Mouse (Mus musculus) brown adipose tissue, adult 24 weeks (tissue): ENCODE measurements around the gene Stpg1. TPM values are rescaled to one million over a fixed set of nuclear protein-coding genes. Genes with fewer than 3 reads are reported as not detected.

ENCODE experiments used
- H3K27ac ChIP-seq: fragments of 200-500 bp; replicated peaks from 2 replicates; pipeline ENCODE4 v1.5.1; 2012; ENCODE audit warnings: low read depth, mild to moderate bottlenecking, low read length
- H3K4me1 ChIP-seq: fragments of 200-500 bp; 2 replicates; pipeline ENCODE4 v1.6.1; 2012; ENCODE audit warnings: low read length, mixed read lengths; ENCODE audit not compliant: control insufficient read depth, insufficient read depth, insufficient read length
- H3K4me3 ChIP-seq: fragments of 200-500 bp; 2 replicates; pipeline ENCODE4 v1.5.1; 2012; ENCODE audit warnings: low read depth, mild to moderate bottlenecking, low read length, moderate library complexity; ENCODE audit not compliant: insufficient read depth
- polyA plus RNA-seq: library from polyadenylated mRNA; stranded (reverse); fragments of >200 nt; gene quantifications from 2 replicates; pipeline ENCODE4 v1.2.4, GENCODE M21; 2012; ENCODE audit not compliant: missing spikeins, insufficient read depth, insufficient read length

Gene Stpg1
- polyA plus RNA-seq: 0.52 TPM in 1 of 2 replicates, not detected in the other

DNA sequence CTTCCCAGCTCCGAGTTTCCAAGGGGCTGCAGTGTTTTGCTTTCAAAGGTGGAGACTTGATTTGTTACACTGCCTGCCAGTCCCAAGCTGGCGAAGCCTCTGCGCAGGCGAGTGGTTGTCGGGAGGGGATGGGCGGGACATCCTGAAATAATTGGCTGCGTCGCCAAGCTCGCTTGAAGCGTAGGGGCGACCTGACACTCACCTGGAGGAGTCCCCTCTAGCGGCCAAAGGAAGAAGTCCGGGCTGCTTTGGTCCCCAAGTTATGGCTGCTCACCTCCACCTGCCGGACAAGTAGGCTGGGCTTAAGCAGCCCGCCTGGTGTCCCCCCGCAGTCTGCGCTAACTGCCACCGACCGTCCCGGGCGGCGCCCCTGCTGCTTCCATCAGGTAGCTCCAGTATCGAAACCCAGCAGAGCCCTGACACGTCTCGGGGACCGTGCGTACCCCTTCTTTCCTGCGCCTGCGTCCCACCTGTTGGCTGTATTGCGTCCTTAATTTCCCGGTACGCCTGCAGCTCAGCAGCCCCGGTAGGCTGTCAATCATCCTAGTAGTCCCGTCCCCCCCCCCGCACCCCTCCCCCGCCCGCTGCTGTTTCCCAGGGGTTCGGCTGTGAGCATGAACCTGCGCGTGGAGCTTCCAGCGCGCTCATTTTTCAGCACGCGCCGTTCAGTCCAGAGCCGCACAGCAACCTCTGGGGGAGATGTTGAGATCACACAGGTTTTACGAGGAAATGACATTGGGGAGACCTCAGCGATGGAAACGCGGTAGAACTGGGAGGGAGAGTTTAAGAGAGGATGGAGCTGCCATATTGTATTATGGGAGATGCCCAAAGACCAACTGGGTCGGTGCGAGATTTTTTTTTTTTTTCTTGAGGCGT, at the start of gene Stpg1, which contains the start of gene Nipal3:
Stpg1 (plus strand) TSS at position 270 of the 876 bp plus-strand sequence.
Nipal3 (minus strand) TSS at position 518 of the 876 bp plus-strand sequence.
- H3K4me3 ChIP-seq: peak within 1 kb of the TSS; percentile 84
- H3K27ac ChIP-seq: no peak within 1 kb of the TSS
- H3K4me1 ChIP-seq: peaks cover 6% of the 10 kb centered on the region; the same call in 1 of the 2 replicates

DNA sequence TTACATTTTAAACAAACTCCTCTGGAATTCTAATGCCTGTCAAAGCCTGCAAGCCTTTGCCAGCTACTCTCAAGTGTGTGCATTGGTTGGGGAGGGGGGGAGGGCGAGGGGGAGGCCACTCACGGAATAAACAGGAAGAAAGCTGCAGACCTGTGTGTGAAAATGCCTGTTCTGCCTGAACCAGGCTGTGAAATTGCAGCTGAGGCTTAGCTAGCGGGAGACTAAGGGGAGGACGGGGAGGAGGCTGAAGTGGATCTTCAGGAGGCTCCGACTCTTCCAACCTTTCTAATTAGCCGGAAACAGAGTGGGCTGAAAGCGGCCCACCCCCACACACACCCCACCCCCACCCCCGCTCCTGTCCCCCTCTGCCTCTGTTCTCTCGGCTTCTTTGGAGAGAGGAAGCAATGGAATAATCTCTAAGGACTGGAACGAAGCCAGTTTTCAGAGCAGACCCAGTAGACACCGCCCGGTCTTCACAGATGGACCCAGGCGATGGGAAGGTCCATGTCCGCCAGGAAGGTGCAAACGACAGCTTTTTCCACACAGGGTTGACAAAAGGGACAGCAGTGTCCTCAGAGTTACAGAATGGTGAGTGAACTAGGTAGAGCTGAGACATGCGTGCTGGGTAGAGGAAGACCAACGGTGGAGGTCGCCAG, 43.1 kb upstream of the Stpg1 start:
- H3K4me3 ChIP-seq: no peak overlapping the region
- no peak overlapping the region for H3K27ac ChIP-seq
- H3K4me1 ChIP-seq: peaks cover 4% of the 10 kb centered on the region; the same call in 1 of the 2 replicates

DNA sequence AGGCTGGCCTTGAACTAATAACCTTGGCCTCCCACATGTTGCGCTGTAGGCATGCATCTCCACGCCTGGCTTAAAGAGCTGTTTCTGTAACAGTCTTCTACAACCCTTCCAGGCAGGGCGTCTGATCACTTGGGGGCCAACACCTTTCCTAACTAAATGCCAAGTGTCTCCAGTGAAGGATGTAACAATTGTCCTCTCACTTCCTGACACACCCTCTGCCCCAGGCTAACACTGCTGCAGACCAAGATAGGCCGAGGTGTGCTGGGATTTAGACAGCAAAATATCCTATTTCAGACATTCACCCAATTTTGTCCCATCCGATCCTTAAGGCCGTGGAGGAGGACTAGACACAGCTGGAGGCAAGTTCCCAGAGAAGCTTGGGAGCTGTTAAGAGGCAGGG, 41.4 kb upstream of the Stpg1 start:
- no peak overlapping the region for H3K27ac ChIP-seq
- no peak overlapping the region for H3K4me3 ChIP-seq
- H3K4me1 ChIP-seq: peaks cover 4% of the 10 kb centered on the region; the same call in 1 of the 2 replicates

DNA sequence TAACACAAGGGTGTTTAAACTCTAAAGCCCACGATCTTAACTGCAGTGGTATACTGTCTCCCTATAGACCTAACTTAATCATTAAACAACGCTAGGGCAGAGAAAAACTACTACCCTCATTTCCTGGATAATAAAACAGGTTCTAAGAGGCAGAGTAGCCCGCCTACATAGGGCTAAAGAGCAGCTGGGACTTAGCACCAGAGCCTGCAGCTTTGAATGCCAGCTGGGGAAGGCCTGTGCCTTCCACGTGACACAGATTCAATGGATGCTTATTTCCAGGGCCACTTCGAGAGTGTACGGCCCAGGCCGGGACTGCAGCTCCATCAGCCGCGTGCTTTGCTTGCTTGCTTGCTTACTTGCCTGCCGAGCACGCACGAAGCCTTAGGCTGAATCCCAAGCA, 41.0 kb upstream of the Stpg1 start:
- Histone ChIP-seq H3K4me1 (peaks cover 4% of the 10 kb centered on the region; the same call in 1 of the 2 replicates), H3K27ac (no peak overlapping the region), H3K4me3 (no peak overlapping the region)

DNA sequence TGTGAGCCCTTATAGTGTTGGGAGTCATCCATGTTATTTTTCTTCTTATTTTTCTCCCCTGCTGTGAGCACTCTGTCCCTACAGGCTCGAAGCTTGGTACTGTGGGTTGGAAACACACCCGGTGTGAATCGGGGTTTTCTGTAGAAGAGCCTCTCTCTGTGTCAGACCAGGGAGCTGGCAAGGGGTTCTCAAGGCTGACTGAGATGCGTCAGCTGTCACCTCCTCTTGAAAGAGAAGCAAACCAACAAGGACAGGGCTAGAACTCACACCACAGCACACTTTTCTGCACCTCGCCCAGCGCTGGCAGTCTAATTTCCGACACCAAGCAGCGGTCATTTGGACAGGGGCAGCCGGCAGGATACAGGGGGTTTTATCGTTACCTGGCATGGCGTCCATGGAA, 31.2 kb upstream of the Stpg1 start:
- Histone ChIP-seq H3K27ac (no peak overlapping the region), H3K4me1 (no peaks in the 10 kb centered on the region), H3K4me3 (no peak overlapping the region)

DNA sequence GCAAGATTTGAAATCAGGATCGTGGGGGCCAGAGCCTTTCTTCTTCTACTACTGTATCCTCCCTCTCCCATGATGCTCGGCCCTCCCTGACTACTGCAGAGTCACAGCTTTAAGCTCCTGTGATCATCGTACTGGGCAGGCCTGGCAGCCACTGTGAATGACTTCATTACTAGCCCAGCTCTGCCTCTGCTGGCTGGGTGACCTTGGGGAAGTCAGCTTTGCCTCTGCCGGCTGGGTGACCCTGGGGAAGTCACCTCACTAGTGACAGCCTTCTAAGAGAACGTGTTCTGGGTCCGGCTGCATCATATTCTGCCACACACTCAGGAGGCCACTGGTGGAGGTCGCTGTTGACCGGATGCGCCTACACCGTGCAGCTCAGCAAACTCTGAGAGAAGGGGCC, 16.7 kb upstream of the Stpg1 start:
- no peak overlapping the region for H3K4me3 ChIP-seq
- H3K4me1 ChIP-seq: no peaks in the 10 kb centered on the region
- no peak overlapping the region for H3K27ac ChIP-seq

DNA sequence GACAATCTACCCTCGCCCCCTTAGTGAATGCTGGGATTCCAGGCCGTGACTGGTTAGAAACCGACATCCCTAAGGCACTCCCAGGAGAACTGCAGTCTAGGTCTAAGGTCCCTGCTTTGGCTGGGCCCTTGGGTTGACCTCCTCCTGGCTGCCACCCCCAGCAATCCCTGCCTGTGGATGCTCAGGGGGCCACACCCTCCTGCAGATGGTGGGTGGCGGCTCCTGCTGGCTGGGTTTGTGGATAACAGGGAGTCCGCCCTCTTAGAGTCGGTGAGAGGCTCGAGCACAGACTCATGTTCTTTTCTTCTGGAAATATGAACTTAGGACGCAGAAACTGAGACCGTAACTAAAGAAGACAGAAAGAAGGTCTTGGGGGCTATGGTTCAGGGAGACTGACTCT, 14.2 kb upstream of the Stpg1 start:
- Histone ChIP-seq H3K4me1 (no peaks in the 10 kb centered on the region), H3K27ac (no peak overlapping the region), H3K4me3 (no peak overlapping the region)

DNA sequence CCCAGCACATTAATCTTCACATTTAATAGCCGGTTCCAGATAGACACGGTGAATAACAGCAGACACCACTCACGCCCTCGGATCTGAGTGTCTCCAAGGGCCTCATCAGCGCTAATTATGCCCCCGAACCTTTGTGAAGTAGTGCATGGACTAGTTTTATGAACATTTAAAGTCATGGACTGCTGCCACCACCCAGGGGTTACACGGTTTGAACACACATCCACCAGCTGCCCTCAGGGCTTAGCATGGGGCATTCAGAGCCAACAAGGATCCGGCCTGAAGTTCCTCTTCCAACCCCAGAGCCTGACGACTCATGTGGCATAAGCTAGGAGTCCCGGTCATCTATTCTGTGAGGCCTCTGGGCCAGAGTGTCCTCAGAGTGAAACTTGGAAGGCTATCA, 9.5 kb upstream of the Stpg1 start:
- Histone ChIP-seq H3K4me1 (no peaks in the 10 kb centered on the region), H3K27ac (no peak overlapping the region), H3K4me3 (no peak overlapping the region)

DNA sequence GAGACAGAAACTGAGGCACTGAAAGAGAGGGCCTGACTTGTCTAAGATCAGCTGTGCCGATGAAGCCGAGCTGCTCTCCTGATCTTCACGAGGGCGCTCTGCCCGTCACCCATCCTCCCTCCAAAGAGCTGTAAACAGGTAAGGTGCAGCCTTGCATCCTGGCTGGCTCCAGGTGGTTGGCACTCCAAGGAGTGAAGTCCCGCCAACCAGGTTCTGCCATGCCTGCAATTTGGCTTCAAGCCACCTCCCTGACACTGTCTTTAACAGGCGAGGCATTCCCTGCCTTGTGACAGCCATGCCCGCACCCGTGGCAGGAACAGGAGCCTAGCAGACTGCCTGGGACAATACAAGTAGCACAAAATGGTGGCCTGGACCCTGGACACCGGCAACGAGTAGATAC, 8.2 kb upstream of the Stpg1 start:
- H3K4me1 ChIP-seq: no peaks in the 10 kb centered on the region
- no peak overlapping the region for H3K4me3 ChIP-seq
- H3K27ac ChIP-seq: no peak overlapping the region

DNA sequence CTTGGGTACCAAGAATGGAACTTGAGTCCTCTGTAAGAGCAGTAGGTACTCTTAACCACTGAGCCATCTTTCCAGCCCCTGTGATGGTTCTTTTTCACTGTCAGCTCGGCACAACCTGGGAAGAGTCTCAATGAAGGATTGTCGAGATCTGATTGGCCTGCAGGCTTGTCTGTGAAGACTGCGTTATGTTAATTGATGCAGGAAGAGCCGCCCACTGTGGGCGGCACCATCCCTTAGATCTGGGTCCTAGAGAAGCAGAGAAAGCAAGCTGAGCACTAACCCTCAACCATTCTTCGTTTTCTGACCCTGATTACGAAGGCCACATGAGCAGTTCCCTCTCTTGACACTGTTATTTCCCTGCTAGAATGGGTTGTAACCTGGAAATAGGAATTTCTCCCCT, 5.3 kb upstream of the Stpg1 start:
- Histone ChIP-seq H3K4me3 (no peak overlapping the region), H3K27ac (no peak overlapping the region)

DNA sequence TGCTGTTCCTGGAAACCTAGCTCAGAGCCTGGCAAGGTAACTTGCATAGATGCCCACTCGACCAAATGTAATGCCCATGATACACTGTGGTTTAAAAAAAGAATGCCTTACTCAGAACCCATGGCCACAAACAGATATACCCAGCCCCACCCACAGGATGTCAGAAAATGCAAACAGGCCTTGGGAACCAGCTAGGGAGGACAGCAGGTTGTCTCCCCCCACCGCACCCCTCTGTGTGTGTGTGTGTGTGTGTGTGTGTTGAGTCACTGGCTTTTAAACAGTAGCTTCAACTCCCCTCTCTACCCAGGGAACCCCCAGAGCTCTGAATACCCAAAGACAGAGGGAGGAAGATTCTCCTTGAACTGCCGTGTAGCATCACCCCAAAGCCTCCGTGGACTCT, 1.3 kb upstream of the Stpg1 start:
- H3K27ac ChIP-seq: no peak overlapping the region
- peaks cover 6% of the 10 kb centered on the region; the same call in 1 of the 2 replicates for H3K4me1 ChIP-seq
- H3K4me3 ChIP-seq: peak overlapping the region; percentile 84

More for the DNA sequence above, 5.3 kb upstream of the Stpg1 start:
- H3K4me1 ChIP-seq: peaks cover 4% of the 10 kb centered on the region; the same call in 1 of the 2 replicates

DNA sequence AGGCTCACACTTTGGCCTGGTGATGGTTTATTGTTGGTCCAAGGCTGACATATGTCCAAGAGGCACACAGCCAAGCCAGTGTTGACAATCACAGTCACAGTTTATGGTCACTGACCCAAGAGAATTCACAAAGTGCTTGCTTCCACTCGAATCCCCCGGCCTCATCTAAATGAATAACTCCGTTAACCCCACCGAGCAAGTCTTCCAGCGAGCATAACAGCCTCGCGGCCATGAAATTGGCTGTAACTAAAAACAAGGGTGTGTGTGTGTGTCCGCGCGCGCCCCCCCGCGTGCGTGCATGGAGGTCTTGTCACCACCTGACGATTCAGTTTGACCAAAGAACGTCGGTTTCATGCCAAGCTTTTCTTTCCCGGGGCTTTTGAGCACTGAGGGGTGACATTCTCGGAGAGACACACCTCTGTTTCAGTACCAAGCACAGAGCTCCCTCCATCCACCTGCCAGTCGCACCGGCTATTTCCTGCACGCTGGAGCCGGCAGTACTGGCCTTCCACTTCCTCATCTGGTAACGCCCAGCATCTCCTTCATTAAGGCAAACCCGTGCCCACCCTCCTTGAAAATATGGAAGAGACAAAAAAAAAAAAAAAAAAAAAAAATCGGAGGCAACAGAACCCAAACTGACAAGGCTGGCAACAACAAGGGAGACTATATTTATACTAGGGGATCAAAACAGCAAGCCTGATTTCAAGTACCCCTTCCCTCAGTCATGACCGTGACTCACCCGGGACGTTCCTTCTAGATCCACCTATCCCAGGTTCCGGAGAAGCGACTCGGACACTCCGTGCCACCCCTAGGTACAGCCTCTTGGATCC, 684 bp upstream of the Stpg1 start:
- Histone ChIP-seq H3K27ac (no peak overlapping the region), H3K4me3 (peak overlapping the region; percentile 84), H3K4me1 (peaks cover 6% of the 10 kb centered on the region; the same call in 1 of the 2 replicates)

DNA sequence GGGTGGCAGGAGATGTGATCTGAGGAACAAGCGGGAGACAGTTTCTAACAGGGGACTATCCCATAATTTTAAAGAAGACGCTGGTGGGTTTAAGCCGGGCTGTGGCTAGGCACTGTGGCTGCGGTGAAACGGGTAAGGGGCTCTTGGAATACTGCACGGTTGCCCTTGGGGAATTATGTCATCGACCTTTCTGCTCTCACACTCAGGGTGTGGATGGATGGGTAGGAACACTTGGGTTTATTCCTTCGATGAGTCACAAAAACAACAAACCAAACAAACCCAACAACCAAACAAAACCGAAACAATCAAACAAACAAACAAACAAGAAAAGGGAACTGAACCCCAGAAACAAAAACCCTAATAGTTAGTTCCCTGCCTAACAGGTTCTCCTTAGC, 804 bp downstream of the Stpg1 start:
- Histone ChIP-seq H3K4me3 (peak overlapping the region; percentile 84), H3K27ac (no peak overlapping the region), H3K4me1 (peaks cover 6% of the 10 kb centered on the region; the same call in 1 of the 2 replicates)

DNA sequence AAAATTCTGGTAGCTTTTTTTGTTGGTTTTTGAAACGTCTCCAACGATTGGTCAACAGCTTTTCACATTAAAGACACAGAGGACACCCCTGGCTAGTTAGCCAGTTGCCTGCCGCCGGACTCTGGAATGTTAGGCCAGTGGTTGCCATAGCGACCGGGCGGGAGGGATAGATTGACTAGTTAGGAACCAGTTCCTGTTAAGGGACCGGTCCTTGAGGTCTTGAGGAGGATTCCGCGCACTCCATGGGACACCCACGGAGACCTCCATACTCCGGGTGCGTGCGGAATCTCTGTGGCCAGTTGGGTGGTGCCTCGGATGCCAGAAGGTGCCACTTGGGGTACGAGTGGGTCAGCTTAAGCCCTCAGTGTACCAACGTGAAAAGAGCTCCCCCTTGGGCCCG, 1.2 kb downstream of the Stpg1 start:
- H3K27ac ChIP-seq: no peak overlapping the region
- peak overlapping the region; percentile 84 for H3K4me3 ChIP-seq
- peaks cover 6% of the 10 kb centered on the region; the same call in 1 of the 2 replicates for H3K4me1 ChIP-seq

DNA sequence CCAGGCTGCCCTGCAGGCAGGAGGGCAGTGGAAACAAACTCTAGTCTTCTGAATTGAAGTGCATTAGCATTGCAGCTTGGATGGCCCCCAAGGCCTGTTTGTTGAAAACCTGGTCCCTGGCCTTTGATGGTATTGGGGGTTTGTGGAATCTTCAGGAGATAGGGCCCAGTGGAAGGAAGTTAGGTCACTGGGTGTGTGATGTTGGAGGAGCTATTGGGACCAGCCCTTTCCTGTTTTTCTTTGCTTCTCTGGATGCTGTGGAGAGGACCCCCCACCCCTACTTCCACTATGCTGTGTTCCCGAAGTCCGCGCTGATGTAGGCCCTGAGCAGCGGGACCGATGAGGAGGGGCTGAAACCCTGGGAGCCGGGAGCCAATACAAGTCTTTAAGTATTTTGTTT, 3.5 kb downstream of the Stpg1 start:
- Histone ChIP-seq H3K27ac (no peak overlapping the region), H3K4me1 (peaks cover 6% of the 10 kb centered on the region; the same call in 1 of the 2 replicates), H3K4me3 (no peak overlapping the region)
